Mouse (Mus musculus) liver (tissue): Measurements from ENCODE around the gene B4galnt4.

Experiments used
- DNase-seq: peaks from one replicate; pipeline ENCODE4 v3.0.0-alpha.2; 2020; ENCODE audit warnings: mixed read lengths

B4galnt4 gene

DNA sequence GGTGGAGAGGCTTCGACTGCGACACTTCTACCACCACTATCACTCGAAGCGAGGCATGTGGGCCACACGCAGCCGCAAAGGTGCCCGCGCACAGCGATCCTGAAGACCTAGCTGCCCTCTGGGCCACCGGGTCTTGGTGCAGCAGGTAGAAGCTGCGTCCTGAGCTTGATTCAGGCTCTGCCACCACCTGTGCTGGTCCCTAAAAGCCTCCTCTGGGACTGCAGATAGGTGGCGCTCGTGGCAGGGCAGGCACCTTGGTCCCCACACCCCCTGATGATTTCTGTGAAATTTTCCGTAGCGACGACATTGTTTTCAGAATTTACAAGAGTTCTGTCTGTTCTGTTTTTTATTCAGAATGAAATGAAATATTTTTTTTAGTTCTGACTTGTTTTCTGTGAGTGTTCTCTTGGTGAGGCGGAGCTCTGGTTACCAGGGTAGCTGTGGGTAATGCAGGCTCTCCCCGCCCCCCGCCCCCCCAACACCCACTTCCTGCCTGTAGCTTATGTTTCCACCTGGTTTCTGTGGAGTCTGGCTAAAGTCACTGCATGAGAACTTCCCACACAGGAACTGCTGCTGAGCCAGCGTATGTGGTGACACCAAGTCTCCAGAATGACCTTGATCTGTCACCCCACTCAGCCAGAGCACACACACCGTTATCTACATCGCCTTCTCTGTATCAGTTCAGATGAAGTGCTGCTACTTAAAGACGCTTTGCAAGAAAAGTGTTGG is 11.3 kb downstream of the B4galnt4 start:
- peak; percentile 54 for DNase-seq

DNA sequence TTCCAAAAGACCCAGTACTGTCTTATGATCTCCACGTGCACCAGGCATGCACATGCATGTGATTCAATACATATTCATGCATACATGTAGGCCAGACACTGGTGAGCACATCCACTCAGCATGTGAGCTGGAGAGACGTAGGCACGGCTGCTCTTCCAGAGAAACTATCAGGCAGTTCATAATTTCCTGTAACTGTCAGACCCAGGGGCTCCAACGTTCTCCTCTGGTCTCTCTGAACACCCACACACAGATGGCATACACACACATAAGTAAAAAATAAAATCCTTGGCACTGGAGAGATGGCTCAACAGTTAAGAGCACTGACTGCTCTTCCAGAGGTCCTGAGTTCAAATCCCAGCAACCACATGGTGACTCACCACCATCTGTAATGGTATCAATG is 12.9 kb downstream of the B4galnt4 start:
- DNase-seq = no peak

DNA sequence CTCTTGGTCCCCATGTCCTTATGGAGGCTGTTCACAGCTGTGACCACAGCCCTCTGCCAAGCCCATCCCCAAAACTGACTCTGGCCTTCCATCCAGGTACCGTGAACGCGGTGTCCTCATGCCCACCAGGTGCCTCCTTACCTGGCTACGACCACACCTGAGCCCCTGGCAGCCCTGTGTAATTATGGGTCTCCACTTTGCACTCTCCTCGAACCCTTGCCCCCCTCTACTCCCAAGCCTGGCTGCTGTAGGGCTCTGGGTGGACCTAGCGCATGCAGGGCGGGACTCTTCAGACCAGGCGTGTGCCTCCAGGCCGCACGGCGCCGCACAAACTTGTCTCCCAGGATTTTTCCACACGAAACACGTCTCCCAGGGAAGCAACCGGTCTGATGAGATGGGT is 16.9 kb downstream of the B4galnt4 start, which contains the start of gene Pkp3:
Pkp3 (plus strand) TSS at position 378 of the 400 bp plus-strand sequence.
- no peak for DNase-seq

DNA sequence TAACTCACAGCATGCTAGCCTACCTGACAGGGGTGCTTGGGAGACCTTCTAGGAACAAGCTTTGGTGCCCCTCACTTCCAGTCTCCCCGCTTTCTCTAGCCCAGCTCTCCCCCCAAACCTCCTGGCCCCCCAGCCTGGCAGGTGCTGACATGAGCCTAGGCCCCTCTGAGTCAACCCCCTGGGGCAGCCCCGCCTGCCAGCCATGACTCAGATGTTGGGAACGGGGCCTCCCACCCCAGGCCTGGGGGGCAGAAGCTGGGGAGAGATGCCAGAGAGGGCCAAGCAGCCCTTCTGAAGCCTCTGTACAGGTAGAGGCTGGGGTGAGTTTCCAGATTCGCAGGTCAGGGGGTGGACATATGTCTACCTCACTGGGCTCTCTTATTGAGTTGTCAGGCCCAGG is 18.0 kb downstream of the B4galnt4 start:
- DNase-seq = no peak

DNA sequence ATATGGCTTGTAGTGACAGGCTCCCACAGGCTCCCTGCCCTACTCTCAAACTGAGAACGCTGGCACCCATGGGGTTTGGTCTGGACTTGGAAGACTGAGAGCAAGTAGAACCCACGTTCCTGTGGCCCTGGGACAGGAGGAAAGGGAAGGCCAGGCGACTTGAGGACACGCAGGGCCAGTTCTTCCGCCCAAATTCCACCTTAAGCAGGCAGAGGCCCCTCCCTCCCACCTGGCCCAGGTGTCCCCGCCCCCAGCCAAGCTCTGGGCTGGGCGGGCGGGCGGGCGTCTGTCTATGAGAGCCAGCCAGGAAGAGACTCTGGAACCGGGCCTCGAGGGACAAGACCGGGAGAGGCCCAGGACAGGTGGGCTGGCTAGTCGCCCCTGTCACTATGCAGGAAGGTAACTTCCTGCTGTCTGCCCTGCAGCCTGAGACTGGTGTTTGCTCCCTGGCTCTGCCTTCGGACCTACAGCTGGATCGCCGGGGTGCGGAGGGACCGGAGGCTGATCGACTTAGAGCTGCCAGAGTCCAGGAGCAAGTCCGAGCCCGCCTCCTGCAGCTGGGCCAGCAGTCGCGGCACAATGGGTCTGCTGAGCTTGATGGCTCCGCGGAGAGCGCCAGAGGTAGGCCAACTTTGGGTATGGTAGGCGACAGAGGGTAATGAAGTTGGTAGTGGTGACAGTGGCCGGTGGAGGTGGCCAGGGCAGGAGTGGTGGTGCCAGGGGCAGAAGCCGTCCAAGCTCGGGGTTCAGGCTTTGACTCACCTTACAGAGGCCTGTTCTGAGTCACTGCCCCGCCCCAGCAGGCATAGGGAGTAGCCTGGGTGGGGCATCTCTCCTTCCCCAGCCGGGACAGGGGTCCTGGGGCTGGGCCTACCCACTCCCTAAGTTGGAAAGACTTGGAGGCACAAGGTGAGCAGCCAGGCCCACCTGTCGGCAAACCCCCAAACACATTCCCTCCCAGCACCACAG is 18.9 kb downstream of the B4galnt4 start:
- DNase-seq = no peak

DNA sequence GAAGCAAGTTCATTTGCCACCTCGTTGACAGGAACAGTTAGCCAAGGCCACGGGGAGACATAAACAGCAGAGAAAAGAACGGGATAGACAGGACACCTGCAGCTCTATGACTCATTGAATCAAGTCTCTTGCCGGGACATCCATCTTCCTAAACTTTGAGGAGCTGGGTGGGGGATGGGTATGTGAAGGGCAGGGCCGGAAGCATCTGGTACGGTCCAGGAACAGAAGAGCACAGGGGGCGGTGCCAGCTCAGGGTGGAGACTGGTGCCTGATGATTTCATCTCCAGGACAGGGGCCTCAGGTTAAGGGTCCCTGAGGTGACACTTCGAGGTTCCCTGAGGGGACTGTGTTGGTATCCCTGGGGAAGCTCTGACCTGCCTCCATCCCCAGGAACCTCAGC is 27.0 kb downstream of the B4galnt4 start:
- DNase-seq = peak; percentile 32

DNA sequence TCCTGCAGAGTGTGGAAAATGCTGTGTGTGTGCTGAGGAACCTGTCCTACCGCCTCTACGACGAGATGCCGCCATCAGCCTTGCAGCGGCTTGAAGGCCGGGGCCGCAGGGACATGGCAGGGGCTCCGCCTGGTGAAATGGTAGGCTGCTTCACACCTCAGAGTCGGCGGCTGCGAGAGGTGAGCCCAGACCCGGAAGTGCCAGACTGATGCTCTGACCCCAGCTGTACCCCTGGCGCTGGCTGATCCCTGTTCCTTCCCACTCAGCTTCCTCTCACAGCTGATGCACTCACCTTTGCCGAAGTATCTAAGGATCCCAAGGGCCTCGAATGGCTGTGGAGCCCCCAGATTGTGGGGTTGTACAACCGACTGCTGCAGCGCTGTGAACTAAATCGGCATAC is 27.6 kb downstream of the B4galnt4 start:
- no peak for DNase-seq

DNA sequence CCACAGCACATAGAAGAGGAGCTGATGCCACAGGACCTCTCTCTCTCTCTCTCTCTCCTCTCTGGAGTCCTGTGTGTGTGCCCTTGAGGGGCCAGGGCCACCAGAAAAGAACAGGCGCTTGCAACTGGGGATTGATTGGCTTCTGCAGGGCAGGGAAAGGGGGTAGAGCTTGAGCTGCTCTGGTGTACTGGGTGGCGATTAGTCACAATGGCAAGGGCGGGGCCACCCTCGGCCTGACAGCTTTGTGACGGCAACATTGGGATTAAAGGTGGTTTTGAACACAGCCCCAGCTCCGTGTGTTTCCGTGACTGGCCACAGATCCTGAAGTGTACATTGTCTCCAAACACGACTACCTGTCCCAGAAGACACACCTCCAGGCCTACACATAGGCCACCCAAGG is 29.3 kb downstream of the B4galnt4 start:
- DNase-seq = no peak

DNA sequence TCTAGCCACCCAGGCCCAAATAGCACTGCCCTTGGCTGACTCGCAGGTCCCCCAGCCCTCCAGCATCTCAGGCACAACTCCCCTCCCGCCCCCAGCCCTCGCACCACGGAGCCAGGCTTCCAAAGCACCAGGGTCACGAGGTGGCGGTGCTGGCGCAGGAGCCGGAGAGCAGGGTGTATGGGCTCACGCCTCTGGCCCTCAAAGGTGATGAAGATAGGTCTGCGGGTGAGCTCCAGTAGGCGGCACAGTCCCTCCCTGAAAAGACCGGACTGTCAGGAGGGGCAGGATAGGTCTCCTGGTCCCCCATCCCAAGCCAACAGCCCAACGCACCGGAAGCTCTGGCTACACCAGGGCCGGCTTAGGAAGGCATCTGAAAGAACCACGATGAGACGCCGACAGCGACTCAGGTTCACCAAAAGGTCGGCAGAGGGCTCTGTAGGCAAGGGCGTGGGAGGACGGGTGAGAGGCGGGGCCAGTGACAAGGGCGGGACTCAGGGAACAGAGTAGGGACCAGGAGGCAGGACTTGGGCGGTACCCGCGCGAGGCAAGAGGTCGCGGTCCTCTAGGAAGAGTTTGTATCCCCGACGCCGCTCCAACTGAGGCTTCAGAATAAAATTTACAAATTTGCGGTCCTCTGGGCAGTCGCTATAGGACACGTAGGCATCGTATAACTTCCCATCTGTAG is 31.3 kb downstream of the B4galnt4 start:
- peak; percentile 96 for DNase-seq

DNA sequence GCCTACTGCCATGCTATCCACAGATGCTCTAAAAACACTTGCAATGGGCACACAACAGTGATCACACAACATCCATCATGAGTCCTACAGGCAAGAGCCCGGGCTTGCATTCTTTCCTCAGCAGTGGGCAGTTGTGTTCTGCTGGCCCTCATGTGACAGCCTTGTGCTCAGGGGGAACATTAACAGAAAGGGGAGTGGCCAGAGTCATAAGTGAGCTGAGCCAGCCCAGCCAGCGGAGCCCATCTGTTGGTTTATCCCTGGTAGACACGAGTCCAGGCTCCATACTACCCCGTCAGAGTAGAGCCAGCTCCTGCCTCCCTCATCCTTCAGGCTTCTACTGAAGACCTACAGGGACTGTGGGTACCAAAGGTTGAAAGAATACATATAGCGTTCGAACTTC is 33.0 kb downstream of the B4galnt4 start:
- peak; percentile 44 for DNase-seq

DNA sequence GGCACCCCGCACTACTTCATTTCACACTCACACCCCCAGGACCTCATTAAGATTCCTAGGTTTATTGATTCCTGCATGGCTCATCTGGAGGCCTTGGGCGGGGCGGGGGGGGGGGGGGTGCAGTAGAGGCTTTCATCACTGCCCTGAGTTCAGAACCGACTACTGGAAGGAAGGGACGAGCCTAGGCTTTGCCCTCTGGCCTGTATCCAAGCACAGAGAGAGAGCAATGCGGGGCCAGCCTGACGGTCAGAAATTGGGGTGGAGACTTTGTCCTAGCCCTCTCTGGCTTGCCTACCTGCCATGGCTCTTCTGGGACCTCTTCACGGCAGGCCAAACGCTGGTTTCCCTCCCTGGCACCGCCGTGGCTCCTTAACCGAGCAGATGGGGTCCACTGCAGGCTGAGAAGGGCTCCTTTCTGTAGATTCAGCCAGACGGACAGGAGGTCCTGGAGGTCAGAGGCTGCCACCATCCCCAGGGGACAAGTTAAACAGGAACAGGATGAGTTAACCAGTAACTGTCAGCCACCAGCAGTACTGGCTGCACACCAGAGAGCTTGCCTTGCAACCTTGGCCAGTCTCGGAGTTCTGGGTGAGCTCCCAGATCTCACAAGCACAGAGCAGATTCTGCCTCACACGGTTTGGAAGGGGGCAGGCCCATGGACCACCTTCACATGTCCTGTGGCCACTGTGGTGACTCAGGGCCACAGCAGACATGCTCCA is 33.7 kb downstream of the B4galnt4 start:
- peak; percentile 41 for DNase-seq

DNA sequence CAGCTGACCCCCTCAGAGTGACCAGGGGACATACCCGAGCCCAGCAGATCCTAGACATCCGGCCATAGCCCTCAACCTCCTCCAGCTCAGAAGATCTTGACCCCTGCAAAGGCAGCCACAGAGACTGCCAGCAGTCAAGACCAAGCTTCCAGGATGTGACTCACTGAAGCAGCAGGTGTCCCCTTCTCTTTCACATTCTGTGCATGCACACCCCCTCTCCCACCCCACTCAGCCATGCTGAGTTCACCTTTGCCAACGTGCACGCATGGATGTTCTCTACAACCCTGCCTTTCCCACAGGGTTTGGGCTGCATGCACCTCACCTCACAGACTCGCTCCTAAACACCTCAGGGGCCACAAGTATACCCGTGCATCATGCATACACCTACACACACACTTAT is 35.1 kb downstream of the B4galnt4 start:
- DNase-seq = no peak

DNA sequence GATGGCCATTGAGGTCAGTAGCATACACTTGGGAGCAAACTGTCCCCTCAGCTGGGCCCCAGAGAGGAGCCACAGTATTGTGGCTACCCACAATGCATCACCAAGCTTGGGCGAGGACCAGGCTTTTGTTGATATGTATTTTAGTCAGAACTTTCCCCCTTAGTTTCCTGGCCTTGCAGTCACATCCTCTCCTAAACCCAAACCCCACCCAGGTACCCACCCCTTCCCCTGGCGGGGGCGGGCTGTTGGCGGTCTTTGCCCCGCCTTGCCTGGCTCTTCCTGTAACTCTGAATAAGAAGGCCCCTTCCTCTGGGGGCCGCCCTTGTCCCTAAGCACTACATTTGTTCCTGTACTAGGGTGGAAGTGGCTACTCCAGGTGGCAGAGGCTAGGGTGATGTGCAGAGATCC is 35.7 kb downstream of the B4galnt4 start:
- peak; percentile 79 for DNase-seq

DNA sequence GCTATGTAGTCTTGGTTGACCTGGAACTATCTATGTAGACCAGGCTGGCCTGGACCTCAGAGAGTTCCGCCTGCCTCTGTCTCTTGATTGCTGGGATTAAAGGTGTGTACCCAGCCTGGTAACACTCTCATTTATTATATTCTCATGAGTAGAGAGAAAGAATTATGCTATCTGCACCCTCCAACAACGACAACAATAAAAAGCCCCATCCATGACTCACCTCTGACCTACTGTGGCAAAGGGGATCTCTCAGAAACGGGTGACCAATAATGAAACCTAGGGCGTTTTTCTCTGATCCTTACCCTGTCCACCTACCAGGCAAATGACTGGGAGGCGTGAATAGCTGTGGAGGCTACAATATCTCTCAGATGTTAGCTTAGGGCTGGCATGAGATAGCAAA is 36.3 kb downstream of the B4galnt4 start:
- DNase-seq = no peak

DNA sequence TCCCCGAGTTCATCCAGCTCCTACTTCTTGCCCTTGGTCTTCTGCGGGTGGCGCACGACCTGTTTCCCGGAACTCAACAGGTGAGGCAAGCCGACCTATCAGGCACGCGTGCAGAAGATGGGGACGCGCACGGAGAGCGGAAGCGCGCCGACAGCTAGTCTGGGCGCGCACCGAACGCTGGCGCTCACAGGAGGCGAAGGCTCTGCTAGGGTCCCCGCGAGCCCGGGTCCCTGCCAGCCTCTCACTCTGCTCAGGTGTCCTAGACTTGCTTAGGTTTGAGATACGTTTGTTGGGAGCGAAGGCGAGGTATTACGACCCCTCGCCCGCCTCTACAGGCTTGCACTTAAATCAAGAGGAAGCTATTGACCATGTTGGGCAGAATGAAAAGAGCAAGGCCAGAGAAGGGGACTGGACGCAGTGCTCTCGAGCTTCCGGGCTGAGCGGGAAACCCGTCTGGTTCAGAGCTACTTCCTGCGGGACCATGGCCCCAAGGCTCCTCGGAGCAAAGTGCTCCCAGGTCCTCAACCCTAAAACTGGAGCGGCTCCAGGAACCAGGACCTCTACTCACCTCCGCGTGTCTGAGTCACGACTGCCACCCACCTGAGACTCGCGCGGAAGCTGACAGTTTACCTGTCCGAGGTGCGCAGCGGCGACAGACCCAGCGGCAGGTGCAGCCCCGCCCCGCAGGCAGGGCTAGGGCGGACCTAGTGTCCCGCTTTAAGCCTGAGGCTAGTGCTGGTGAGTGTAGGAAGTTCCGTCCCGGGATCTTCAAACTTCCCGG is 39.2 kb downstream of the B4galnt4 start, which contains the start of gene Sigirr:
Sigirr (minus strand) TSS at position 662 of the 781 bp plus-strand sequence.
- peak; percentile 50 for DNase-seq

DNA sequence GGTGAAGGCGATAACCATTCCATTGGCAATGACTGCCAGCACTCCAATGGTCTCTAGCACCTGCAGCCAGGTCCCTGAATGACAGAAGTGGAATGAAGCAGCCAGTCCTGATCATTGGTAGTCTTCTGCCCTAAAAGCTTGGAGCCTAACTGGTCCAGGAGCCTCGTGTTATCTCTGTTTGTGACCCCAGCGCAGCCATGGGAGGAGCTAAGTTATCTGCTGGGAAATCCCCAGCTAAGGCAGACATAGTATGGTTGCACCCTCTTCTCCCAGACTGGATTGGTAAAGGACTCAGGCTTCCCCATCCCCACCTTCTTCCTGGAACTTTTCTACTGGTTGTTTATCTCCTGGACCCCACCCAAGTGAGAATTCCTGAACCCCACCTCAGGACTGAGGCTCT is 42.3 kb downstream of the B4galnt4 start:
- DNase-seq = peak; percentile 67

DNA sequence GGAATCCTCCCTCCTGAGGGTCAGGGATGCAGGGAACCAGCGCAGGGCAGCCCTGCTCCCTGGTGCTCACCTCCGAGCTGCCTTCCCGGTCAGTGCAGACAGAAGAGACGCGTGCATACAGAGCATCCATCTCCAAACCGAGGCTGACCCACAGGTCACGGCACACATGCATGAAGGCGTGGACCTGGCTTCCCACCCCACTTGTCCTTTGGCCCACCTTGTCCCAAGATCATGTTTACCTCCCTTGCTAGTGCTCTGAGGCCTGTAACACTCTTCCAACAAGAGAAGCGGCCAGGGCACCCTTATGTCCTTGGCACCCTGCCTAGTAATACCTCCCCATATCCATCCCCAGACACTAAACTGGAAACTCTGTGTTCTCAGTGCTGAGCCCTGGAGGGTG is 55.0 kb downstream of the B4galnt4 start:
- DNase-seq = no peak

DNA sequence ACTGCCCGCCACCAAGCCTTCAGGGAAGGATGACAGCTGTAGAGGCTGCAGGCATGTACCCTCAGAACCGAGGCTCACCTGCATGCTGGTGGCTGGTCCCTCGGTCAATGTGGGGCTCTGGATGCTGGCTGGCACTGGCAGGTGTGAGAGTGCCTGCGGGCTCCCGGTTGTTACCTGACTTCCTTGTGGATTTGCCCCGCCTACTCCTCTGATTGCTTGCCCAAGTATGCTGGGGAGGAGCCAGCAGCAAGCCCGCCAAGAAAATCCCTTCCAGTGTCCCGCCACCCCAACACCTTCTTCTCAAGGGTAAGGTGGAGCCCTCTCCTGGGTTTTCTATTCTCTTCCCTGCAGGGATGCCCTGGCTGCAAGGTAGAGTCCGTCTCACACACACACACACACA is 56.7 kb downstream of the B4galnt4 start, which contains the start of gene Ano9:
Ano9 (minus strand) TSS at position 171 of the 400 bp plus-strand sequence.
- DNase-seq = no peak

DNA sequence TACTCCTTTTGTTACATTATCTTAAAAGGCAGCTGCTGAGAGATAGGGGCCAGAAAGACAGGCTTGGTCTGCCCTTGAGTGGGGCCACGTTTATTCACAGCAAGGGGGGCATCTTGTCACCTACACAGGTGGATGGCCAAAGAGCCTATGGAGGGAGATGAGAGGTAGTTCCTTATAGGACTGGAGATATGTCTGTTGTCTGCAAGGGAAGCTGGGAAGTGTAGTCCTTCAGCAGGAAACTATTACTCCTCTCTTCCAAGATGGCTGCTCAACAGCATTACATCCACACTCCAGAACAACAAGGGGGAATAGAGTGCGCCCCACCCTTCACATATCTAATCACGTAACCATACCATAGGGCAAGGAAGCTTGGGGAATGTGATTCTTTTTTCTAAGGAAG is 58.6 kb downstream of the B4galnt4 start:
- DNase-seq = no peak

DNA sequence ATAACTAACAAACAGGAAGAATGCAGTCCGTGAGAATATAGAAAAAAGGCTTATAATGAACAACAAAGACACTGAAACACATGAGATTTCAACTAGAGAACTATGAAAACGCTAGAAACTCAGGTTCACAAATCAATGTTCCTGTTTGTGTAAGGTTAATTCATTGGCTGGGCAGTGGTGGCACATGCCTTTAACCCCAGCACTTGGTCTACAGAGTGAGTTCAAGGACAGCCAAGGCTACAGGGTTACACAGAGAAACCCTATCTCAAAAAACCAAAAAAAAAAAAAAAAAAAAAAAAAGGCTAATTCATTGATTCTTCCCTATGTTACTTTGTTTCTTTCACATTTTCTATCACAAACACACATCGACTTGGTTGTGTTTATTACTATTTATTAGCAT is 59.7 kb downstream of the B4galnt4 start:
- no peak for DNase-seq

DNA sequence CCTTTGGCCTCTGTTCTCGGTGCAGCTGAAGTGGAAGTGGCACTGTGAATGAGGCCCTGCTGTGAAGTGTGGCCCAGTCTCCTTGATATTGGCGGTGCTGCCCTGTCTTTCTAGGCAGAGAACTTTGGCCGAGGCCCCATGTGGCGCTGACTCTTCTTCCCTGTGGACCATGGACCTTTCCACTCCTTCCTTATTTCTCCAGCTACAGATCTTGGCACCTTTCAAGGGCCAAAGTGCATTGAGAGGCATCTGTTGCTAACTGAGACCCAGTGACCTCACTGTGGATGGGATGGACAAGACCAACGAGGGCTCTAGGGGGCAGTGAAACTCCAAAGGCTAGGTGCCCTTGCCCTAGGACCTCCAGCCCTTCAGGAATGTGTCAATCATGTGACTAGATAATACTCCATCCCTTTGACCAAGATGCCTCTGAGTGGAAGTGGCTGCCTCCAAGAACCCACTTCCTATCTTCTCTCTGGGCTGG is 60.2 kb downstream of the B4galnt4 start:
- no peak for DNase-seq
